Mouse (Mus musculus): ENCODE data around the gene Fbxl15.

- TF ChIP-seq CTCF (IDR thresholded peaks at IDR 0.05; ENCODE audit: low read depth) (no peak), EP300 (optimal IDR thresholded peaks at IDR 0.05) (no peak)
Observed at GRCm38 (mm10) chr19:46286047-46286446, 41.9 kb upstream of the Fbxl15 start.

Data from stomach, postnatal 0 days (tissue).